Mouse (Mus musculus): ENCODE results near the gene Prpf6.
A peak's percentile ranks its signal among the peaks of the same experiment; 100 is the strongest.

Gene Prpf6

GRCm38 (mm10) chr2:181684713-181685112 is 93.0 kb downstream of the Prpf6 start:
- no peak for DNase-seq (ENCODE audit: low read depth in 2 of 2, low spot score in 2 of 2)

GRCm38 (mm10) chr2:181685686-181686085 is 94.0 kb downstream of the Prpf6 start:
- no peak for DNase-seq (ENCODE audit: low read depth in 2 of 2, low spot score in 2 of 2)

- no peak for DNase-seq (ENCODE audit: low read depth in 2 of 2, low spot score in 2 of 2)
Observed at GRCm38 (mm10) chr2:181687586-181687985, 95.9 kb downstream of the Prpf6 start.

GRCm38 (mm10) chr2:181689466-181690160 is 97.9 kb downstream of the Prpf6 start:
- DNase-seq (ENCODE audit: low read depth in 2 of 2, low spot score in 2 of 2) = no peak

- no peak for DNase-seq (ENCODE audit: low read depth in 2 of 2, low spot score in 2 of 2)
Observed at GRCm38 (mm10) chr2:181691083-181691482, 99.4 kb downstream of the Prpf6 start.

- DNase-seq (ENCODE audit: low read depth in 2 of 2, low spot score in 2 of 2) = peak in 1 of 2 experiments; percentile 20
Observed at GRCm38 (mm10) chr2:181691571-181691970, 99.9 kb downstream of the Prpf6 start.

- DNase-seq (ENCODE audit: low read depth in 2 of 2, low spot score in 2 of 2) = no peak
Observed at GRCm38 (mm10) chr2:181692304-181692703, 100.6 kb downstream of the Prpf6 start.

GRCm38 (mm10) chr2:181693339-181694280 is 101.9 kb downstream of the Prpf6 start, which contains the start of gene Rgs19:
TSS of gene Rgs19 (minus strand) at chr2:181693977.
- DNase-seq (ENCODE audit: low read depth in 2 of 2, low spot score in 2 of 2) = peak; percentile 66 to 78

GRCm38 (mm10) chr2:181694581-181694980 is 102.9 kb downstream of the Prpf6 start:
- no peak for DNase-seq (ENCODE audit: low read depth in 2 of 2, low spot score in 2 of 2)

GRCm38 (mm10) chr2:181695776-181696175 is 104.1 kb downstream of the Prpf6 start:
- no peak for DNase-seq (ENCODE audit: low read depth in 2 of 2, low spot score in 2 of 2)

- no peak for DNase-seq (ENCODE audit: low read depth in 2 of 2, low spot score in 2 of 2)
Observed at GRCm38 (mm10) chr2:181696801-181697420, 105.2 kb downstream of the Prpf6 start.

- no peak for DNase-seq (ENCODE audit: low read depth in 2 of 2, low spot score in 2 of 2)
Observed at GRCm38 (mm10) chr2:181698241-181698640, 106.6 kb downstream of the Prpf6 start, which contains the start of gene Lkaaear1. TSS of gene Lkaaear1 (minus strand) at chr2:181698442.
